Mouse (Mus musculus): ENCODE measurements at regions not wholly inside any gene's neighbourhood (a gene's known extent, or its start where the extent isn't known, plus 50 kb on each side); places are given as distances from the start of the nearest gene placed in this dataset.

DNA sequence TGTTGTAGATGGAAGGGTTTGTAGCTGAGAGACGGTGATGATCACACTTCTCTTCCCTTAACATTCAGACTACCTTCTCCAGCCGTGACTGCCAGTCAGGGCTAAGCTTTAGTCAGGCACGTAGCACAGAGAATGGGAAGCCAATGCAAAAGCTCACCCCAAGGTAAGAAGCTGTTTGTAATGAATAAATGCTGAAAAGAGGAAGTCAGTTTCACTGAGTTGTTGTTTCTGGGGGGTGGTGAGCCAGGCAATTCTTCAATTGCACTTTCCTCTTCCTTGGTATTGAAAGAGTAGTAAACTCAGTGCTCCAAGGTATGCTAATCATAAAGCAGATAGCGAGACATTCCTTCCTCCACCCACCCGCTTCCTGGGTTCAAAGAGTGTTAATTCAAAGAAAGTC, 269.2 kb upstream of the Dab2 start:
- no peak for DNase-seq (ENCODE audit: low spot score)

DNA sequence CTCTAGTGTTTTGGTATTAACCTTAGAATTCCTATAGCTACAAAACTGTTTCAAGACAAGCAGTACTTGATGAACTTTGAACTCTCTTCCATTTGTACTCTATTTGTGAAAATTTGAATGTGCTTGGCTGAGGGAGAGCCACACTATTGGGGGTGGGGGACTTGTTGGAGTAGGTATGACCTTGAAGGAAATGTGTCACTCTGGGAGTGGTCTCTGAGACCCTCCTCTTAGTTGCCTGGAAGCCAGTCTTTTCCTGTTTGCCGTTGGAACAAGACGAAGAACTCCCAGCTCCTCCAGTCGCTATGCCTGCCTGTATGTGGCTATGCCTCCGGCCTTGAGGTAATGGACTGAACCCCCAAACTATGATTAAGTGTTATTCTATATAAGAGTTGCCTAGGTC, 265.4 kb upstream of the Dab2 start:
- no peak for DNase-seq (ENCODE audit: low spot score)

DNA sequence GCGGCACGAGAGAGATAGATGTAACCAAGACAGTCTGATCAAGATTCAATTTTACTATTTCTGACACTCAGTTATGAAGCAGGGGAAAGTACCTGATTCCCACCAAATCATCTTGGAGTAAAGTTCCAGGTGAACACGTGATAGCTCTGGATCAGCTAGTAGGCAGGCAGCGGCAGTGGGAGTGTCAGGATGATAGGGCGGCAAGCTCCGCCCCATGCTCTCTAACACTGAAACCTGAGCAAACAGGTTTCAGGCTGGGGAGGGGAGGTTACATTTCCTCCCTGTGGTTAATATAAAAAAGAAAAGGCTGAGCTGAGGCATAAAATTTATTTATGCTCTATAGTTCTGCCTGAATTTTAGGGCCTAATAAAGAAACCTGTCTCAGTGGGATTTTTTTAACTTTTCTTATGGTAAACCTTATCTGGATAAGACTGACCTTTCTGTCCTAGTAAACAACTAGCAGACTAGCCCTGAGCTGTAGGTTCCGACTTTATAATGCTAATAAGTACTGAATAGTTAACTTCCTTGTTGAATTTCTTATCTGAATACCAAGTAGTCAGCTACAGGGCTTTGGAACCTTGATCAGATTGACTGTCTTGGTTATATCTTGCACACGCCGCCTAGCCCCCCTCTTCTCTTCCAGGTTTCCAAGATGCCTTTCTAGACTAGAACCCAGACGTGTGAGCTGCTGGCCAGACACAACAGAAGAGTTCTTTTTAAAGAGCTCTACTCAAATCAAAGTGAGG, 254.9 kb upstream of the Dab2 start:
- no peak for DNase-seq (ENCODE audit: low spot score)

DNA sequence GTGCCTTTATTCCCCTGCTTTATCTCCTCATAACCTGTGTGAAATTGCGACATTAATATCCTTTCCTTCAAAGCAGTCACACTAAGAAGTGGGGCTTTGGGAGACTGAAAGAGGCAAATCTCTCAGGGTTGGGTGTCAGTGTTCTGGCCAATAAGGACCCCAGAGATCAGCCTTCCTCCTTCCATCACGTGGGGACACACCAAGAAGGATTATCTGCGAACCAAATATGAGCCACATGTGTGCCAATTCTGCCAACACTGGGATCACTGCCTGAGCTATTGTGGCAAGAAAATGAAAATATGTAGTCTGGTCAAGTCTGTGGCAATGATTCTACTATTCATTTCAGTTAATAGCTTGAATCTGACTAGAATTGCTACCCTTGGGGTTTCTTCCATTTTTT, 243.9 kb upstream of the Dab2 start:
- DNase-seq (ENCODE audit: low spot score): no peak

DNA sequence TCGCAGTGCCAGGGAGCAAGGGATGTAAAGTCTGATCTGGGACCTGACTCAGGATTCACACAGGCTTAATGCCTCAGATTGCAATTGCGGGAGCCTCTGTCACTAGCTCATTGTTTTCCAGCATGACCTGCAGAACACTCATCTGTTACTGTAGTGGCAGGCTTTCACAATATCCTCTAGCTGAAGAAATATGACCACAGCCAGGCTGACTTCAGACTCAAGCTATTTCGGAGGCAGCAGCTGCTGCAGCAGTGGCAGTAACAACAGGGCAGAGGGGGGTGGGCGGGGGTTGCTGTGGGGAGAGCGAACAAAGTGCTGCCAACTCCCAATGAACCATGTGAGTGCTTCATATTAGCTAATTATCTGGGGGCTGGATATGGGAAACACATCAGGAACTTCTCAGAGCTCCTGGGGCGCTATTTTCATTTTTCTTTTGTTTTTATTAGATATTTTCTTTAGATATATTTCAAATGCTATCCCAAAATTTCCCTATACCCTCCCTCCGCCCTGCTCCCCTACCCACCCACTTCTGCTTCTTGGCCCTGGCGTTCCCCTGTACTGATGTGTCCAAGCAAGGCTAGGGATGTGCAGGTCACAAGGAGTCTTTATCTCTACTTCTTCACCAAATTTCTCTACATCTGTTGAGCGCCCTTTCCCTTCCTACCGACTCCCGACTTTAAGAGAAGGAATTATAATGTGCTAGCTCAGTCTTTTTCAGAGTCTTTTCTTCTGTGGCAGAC, 242.5 kb upstream of the Dab2 start:
- no peak for DNase-seq (ENCODE audit: low spot score)

DNA sequence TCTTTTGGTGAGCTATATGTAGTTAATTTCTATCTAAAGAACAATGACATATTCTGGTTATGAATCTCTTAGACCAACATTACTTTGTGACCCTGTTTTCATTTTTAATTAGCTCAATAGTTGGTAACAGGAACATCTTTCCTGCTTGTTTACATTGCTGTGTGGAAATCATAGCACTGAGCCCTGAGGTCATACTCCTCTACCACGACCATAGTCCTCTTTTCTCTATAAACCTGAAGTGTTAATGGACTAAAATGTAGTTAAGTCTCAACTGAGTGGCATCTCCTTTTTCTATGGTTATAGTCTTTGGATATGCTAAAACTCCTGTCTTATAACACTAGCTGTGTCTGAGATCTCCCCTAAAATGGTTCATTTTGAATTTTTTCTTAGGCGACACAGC, 240.2 kb upstream of the Dab2 start:
- no peak for DNase-seq (ENCODE audit: low spot score)

DNA sequence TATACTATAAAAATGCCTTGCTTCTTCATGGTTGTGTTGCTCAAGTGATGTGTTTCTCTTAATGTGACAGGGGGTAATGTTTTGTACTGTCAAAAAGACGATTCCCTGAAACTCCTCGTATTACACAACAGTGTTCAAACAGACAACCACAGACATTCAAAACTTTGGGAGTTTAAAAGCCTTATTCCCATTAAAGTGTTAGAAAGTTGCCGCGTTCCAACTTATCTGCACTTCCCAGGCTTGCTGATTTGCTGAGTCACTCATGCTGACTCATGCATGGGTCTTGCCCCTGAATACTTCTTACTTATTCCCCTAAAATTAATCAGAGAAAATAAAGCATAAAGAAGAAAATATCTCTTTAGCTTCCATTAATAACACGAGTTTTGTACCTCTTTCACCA, 239.8 kb upstream of the Dab2 start:
- DNase-seq (ENCODE audit: low spot score): no peak

DNA sequence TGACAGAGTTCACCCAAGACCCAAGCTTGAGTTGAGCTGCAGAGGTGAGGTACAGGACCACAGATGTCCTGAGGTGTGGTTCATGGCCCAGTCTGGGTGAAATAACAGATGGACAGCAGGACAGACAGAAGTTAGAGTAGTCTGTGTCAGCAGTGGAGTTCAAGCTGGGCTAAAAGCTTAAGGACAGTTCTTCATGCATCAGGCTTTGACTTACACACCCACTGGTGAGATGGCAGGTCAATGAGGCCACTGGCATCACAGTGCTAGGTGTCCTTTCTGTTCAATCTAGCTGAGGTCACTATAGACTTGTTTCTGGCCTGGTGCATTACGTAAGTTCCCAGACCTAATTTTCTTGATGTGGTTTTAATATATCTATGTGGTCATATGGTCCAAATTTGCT, 238.9 kb upstream of the Dab2 start:
- no peak for DNase-seq (ENCODE audit: low spot score)

DNA sequence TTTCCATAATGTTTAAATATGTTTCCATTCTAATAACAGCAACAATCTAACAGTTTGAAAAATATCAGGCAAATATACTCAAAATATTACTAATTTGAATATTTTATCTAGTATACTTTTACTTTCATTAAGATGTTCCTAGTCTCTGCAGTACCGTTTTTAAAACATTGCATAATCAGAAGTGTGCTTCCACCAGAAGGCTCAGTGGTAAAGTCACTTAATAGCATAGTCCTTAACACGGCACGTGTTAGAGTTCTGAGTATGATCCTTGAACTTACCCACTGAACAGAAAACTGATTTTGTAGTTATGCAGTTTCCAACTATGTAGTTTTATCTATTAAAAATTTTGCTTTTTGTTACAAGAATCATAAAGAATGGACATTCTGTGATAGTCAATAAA, 234.5 kb upstream of the Dab2 start:
- DNase-seq (ENCODE audit: low spot score): no peak

DNA sequence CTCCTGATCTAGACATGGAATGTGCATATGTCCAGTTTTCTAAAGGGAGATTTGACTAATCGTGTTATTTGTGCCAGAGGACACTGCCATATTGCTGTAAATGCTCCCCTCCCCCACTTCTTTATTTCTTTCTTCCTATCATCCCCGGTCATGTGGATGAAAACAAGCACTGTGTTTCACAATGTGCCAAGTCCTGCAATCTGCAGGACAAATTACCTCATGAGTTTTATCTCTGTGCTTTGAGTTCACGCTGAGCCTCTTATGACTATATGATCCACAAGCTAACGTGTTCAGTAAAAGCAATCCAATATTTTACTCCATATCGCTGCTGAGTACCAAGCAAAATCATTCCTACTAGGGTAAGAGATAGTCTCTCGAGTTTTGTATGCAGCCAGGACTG, 232.2 kb upstream of the Dab2 start:
- DNase-seq (ENCODE audit: low spot score): no peak

DNA sequence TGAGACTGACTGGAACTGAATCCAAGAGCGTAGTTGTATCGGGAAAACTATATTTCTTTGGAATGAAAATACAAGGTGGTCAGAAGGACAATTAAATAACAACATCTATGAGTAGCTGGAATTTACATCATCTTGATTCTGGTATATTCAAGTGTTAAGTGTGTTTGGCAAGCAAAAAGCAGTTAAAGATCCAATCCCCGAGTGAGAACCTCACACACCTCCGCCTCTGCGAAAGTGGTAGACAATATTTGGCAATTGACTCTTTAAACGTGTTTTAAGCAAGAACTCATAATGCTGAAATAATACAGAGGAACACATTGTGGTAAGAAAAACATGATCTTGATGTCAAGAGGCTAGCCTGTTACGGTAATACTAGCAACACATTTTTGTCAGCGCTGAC, 231.2 kb upstream of the Dab2 start:
- no peak for DNase-seq (ENCODE audit: low spot score)

DNA sequence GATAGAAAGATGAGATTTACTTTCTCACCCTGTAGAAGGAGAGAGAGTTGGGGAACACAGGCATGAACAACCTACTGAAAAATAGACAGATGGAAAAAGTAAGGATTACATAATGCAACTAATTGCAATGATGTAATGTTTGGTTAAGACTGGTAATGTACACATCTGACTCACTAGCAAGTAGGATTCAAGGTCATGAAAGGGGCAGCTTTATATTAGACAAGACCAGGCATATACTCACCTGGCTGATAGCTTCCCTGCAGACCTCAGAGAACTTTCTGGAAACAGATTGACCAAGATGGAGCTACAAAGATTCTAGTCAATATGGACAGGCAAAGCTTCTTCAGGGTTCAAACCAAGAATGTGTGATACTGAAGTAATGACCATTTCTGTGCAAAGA, 227.7 kb upstream of the Dab2 start:
- no peak for DNase-seq (ENCODE audit: low spot score)

DNA sequence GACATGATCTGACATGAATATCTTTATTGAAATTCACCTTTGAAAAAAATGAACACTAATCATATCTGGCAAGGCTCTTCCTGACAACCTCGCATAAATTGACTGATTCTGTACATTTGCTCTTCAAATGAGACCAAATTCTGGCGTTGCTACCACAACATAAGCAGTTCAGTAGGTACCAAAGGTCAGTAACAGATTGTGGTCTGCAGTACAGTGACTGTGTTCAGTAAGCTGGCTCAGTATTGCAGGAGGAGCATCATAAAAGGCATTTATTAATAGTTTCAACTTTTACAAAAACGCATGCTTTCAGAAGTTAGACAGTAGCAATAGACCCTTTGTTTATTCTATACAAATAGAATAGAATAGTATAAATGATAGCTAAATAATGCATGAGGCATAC, 226.7 kb upstream of the Dab2 start:
- no peak for DNase-seq (ENCODE audit: low spot score)

DNA sequence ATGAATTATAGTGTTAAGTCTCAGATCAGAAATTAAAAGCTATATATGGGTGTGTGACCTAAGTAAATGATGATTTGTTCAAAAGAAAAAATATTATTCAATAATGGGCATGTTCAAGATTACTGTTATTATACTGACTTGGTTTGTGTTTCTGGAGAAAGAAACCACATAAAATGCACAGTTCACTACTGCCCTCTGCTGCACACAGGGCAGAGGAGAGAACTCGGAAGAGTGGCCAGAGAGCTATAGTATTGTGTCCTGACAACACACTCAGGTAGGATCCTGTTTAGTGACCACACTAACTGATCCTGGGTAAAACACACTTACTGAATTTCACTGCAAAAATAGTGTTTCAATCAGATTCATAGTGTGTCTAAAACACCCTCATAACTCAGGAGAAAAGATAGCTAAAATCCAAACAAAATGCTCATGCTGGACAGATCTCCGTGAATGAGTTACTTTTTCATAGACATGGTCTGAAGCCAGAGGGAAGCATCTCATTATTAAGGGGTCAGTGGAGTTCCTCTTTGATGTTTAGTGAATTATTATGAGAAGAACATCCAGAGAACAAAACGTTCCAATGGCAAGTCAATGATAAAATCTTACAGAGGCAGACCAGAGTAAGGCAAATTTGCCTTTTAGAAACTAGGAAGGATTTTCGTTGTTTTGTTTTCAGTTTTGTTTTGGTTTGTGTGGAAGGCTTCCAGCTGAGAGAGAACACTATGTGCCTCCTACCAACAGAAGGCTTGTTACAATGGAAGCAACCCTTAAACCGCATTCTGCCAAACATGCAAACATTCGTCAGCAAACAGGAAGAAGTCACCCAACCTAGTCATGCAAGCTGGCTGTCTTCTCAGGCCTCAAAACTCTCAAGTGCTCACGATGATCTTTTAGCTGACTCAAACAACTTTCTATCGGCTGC, 218.6 kb upstream of the Dab2 start:
- DNase-seq (ENCODE audit: low spot score): peak; percentile 47

DNA sequence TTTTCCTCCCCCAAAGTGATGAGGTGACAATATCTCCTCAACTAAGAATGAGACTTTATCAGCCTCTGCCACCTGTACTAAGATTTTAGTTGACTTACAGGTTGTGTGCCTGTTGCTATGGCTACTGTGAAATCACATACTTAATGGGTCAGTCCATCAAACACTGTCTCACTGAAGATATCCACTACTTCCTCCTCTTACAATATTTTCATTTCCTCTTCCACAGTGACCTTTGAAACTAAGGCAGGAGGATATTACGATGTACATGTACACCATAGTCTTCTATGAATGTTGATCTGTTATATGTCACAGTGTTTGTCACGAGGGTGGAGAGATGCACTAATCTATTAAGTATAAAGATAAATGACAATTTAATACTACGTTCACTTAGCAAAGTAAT, 212.4 kb upstream of the Dab2 start:
- DNase-seq (ENCODE audit: low spot score): no peak

DNA sequence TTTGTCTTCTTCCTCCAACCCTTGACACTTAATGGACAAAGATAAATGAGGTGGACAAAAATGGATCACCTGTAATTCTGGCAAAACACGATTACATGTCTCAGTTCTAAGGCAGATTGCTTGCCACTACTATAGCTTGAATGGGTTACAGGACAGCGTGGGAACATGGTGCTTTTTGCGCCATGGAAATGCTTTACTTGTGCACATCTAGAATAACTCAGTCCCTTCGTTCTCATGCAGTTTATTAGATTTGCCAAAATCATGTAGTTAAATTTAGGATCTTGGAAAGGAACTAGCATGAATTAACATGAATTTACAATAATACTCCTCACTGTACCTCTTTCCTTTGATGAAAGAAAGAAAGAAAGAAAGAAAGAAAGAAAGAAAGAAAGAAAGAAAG, 211.1 kb upstream of the Dab2 start:
- DNase-seq (ENCODE audit: low spot score): no peak

DNA sequence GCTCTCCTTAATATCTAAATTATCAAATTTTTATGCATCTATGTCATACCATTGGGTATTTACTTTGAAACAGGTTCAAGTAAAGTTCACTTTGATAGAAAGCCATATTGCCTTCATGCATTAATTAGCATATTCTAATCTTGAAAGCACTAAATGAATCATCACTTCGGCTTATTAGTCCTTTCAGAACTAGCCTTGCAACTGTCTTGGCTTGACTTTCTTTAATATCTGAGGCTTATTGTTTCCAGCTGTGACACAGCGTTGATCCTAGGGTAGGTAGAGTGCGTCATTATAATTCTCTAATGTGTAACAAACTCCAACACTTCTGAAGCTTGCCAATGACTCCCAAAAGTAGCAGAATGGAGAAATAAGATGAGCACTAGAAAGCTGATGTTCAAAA, 169.9 kb upstream of the Dab2 start:
- DNase-seq (ENCODE audit: low spot score): no peak

DNA sequence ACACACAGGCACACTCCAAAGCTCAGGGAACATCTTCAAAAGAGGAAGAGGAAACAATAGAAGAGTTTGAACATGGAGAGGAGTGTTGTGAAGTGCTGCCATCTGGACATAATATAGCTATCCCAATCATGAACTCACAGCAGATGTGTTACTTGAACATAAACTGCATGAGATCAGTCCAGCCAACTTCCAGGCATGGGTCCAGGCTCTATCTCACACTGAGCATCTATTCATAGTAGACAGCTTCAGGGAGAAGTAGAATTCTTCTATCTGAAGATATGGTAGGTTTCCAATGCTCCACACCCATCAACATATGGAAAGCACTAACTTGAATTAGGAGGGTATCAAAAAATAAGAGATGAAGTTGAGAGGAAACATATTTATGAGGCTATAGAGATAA, 167.4 kb upstream of the Dab2 start:
- no peak for DNase-seq (ENCODE audit: low spot score)

DNA sequence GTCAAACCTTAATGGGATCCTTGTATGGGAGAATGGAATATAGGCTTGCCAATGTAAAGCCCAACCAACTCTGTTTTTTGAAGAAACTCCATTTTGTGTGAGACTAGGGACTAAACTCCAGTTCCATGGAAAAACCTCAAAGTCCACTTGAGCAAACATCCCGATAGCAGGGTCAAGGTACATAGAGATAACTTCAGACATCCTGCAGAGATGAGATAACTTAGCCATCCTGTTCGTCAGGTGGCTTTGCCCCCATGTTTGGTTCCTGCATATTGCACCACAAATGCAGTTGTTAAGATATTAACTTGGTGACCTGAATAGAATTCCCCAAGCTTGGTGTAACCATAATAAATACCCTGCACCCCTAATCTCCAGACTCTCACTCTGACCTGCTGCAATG, 154.5 kb upstream of the Dab2 start:
- no peak for DNase-seq (ENCODE audit: low spot score)

DNA sequence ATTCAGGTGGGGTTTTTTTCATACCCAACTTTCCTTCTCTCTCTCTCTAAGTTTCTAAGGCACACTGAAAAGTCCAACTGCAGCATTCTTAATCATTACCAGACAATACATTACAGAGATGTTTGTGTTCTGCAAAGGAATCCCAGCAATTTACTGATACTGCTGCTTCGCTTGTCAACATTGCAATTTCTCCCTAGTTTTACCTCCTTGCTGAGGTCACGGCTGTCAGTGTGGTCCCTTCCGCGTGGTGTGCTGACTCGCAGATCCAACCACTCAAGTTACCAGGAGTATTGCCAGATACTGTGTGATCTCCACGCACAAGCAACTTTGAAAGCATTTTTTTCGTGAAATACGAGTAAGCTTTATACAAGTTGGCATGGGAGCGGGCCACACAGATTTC, 144.9 kb upstream of the Dab2 start:
- no peak for DNase-seq (ENCODE audit: low spot score)

DNA sequence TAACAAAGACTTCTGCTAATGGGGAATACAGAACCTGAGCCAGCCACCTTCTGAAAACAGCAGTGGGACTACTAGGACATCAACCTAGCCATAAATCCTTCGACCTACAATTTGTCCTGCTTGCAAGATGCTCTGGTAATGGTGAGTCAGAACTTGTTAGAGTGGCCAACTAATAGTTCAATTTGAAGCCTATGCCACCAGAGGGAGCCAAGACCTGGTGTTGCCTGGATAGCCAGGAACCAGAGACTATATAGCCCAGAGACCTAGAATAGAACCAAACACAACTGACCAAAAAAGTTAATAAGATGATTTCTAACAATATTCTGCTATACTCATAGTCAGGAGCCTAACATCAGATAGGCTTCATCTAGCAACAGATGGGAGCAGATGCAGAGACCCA, 119.3 kb upstream of the Dab2 start:
- no peak for DNase-seq (ENCODE audit: low spot score)

DNA sequence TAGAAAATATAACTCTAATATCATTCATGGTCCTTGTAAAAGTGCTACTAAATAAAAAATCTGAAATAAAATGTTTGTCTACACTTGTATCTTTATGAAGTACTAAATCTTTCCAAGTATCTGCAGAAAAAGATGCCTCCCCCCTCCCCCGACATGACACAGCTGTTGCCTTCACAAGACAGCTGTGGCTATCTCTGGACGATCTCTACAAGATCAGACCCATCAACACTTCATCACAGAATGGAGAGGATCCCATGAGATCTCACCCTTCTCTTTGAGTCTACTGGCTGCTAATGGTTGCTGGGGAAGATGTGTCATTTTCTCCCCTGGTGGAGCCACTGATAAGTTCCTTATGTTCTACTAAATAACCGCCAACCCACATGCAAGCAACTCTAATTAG, 116.0 kb upstream of the Dab2 start:
- no peak for DNase-seq (ENCODE audit: low spot score)

DNA sequence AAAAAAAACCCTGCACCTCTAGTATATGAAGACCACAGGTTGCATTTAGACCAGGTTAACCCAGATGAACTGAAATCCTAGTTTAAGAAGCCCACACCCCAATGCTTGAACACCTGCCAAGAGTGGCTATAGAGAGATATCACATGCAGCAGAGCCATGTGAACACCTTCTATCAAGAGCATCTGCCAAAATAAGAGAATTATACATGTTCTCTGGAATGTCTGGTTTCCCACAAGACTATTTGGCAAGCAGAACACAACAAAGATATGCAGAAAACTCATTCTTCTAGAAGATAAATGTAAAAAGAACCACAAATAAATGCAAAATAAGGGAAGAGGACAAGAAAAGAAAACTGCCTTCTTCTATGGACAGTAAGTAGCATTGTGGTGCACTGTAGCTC, 107.7 kb upstream of the Dab2 start:
- no peak for DNase-seq (ENCODE audit: low spot score)

Data from testis, postnatal 14 days (tissue).